Mouse (Mus musculus) adrenal gland, postnatal 14 days (tissue): Measurements from ENCODE around the gene Samd14. TPM values are rescaled to one million over a fixed set of nuclear protein-coding genes. Genes with fewer than 3 reads are reported as not detected.

Experiments used
- DNase-seq: peaks from one replicate; pipeline ENCODE4 v3.0.0; 2021; ENCODE audit warnings: mixed read lengths
- total RNA-seq: library from RNA; stranded (reverse); gene quantifications from 2 replicates; pipeline ENCODE4 v1.2.3, GENCODE M21; 2021

Samd14 gene
- total RNA-seq, 1 experiment from 2014 or later, result 5.4 TPM

- DNase-seq, result no peak
Observed at GRCm38 (mm10) chr11:95074694-95075093, 65.0 kb downstream of the Samd14 start.

GRCm38 (mm10) chr11:95075197-95076040 is 65.7 kb downstream of the Samd14 start:
- no peak for DNase-seq

Other genes with a start within 250 kb of the Samd14 start
- gene Tmem92, start 227.2 kb upstream of the Samd14 start, total RNA-seq, result not detected in 2 replicates
- 358 and 494 TPM in 2 replicates for gene Col1a1, start 73.7 kb upstream of the Samd14 start, total RNA-seq
- gene Hils1, start 42.3 kb upstream of the Samd14 start, total RNA-seq, result not detected in 2 replicates
- gene Sgca, start 33.6 kb upstream of the Samd14 start, total RNA-seq, result 0.26 TPM in 1 of 2 replicates, not detected in the other
- 101 and 109 TPM in 2 replicates for gene Ppp1r9b, start 18.8 kb upstream of the Samd14 start, total RNA-seq
- gene Pdk2, start 31.5 kb downstream of the Samd14 start, total RNA-seq, result 147 and 156 TPM in 2 replicates
- 33.9 and 36.1 TPM in 2 replicates for gene Itga3, start 66.9 kb downstream of the Samd14 start, total RNA-seq
- not detected in 2 replicates for gene Dlx3, start 110.2 kb downstream of the Samd14 start, total RNA-seq
- not detected in 2 replicates for gene Dlx4, start 136.4 kb downstream of the Samd14 start, total RNA-seq